Mouse (Mus musculus): ENCODE measurements around the gene Lsm10.

DNA sequence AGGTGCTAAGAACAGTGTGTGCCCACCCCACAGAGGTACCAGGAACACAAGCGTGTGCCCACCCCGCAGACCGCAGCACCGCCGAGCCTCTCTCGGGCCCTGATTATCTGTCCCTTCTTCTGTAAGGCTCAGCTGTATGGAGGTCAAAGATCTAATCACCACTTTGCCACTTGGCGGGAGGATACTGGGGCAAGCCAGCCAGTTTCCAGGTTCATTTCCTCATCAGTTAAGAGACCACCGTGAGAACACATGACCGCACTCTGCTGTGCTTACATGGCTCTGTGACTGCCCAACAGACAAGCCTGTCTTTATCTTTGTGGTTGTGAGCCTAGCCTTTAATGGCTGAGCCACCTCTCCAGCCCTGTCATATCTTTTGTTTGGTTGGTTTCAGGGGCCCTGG, 13.4 kb upstream of the Lsm10 start:
- TF ChIP-seq CTCF (IDR thresholded peaks at IDR 0.05; ENCODE audit: low read depth) (no peak), EP300 (IDR thresholded peaks at IDR 0.05; ENCODE audit: low read depth) (no peak)

Data from liver, postnatal 0 days (tissue).